Mouse (Mus musculus): ENCODE measurements around the gene Rai1. TPM values are rescaled to one million over a fixed set of nuclear protein-coding genes. Genes with fewer than 3 reads are reported as not detected.

Rai1 gene
- polyA plus RNA-seq, 1 experiment: 24.9 TPM

DNA sequence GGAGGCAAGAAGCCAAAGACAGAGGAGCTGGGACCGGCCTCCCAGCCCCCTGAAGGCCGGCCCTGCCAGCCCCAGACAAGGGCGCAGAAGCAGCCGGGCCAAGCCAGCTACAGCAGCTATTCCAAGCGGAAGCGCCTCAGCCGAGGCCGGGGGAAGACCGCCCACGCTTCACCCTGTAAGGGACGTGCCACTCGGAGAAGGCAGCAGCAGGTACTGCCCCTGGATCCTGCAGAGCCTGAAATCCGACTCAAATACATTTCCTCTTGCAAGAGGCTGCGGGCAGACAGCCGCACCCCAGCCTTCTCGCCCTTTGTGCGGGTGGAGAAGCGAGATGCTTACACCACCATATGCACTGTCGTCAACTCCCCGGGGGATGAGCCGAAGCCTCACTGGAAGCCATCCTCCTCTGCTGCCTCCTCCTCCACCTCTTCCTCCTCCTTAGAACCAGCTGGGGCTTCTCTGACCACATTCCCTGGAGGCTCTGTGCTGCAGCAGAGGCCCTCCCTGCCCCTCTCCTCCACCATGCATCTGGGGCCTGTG lies 84.8 kb downstream of the Rai1 start:
- no peaks in the 10 kb centered on the region for H3K79me2 ChIP-seq (ENCODE audit: control insufficient read depth, insufficient read depth)
- H3ac ChIP-seq (ENCODE audit: control insufficient read depth, insufficient read length, low read depth): no peak overlapping the region
- no peak overlapping the region for H3K4me3 ChIP-seq (ENCODE audit: insufficient read depth, poor library complexity, severe bottlenecking)
- TF ChIP-seq MYOG (IDR thresholded peaks at IDR 0.05; ENCODE audit: control insufficient read depth, extremely low read depth, insufficient read length) (no peak), CEBPB (IDR thresholded peaks at IDR 0.05; ENCODE audit: low read depth) (no peak), FOSL1 (IDR thresholded peaks at IDR 0.05; ENCODE audit: insufficient read depth, low read length, poor library complexity, severe bottlenecking) (no peak), MYOD1 (IDR thresholded peaks at IDR 0.05; ENCODE audit: control insufficient read depth, insufficient read length, low read depth) (no peak), CTCF (IDR thresholded peaks at IDR 0.05; ENCODE audit: control insufficient read depth, insufficient read depth, insufficient read length) (no peak), MAX (IDR thresholded peaks at IDR 0.05) (no peak), USF1 (IDR thresholded peaks at IDR 0.05; ENCODE audit: low read depth) (no peak)
- no peaks in the 10 kb centered on the region for H3K27me3 ChIP-seq (ENCODE audit: control insufficient read depth, insufficient read depth, insufficient read length)
- H3K36me3 ChIP-seq (ENCODE audit: control insufficient read depth, insufficient read depth): peaks cover 19% of the 10 kb centered on the region
- H3K79me3 ChIP-seq (ENCODE audit: low read depth): no peaks in the 10 kb centered on the region

DNA sequence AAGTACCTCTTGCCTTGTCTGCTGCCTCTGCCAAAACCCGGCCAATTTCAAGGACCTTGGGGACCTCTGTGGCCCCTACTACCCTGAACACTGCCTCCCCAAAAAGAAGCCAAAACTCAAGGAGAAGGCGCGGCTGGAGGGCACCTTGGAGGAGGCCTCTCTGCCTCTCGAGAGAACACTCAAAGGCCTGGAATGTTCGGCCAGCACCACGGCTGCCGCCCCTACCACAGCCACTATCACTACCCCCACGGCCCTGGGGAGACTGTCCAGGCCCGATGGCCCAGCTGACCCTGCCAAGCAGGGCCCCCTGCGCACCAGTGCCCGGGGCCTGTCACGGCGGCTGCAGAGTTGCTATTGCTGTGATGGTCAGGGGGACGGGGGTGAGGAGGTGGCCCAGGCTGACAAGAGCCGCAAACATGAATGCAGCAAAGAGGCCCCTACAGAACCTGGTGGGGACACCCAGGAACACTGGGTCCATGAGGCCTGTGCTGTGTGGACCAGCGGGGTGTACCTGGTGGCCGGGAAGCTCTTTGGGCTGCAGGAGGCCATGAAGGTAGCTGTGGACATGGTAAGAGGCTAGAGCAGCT lies 85.3 kb downstream of the Rai1 start:
- Histone ChIP-seq H3ac (ENCODE audit: control insufficient read depth, insufficient read length, low read depth) (no peak overlapping the region), H3K27me3 (ENCODE audit: control insufficient read depth, insufficient read depth, insufficient read length) (no peaks in the 10 kb centered on the region), H3K4me3 (ENCODE audit: insufficient read depth, poor library complexity, severe bottlenecking) (no peak overlapping the region), H3K36me3 (ENCODE audit: control insufficient read depth, insufficient read depth) (peaks cover 19% of the 10 kb centered on the region), H3K79me3 (ENCODE audit: low read depth) (no peaks in the 10 kb centered on the region), H3K79me2 (ENCODE audit: control insufficient read depth, insufficient read depth) (no peaks in the 10 kb centered on the region)
- TF ChIP-seq USF1 (IDR thresholded peaks at IDR 0.05; ENCODE audit: low read depth) (no peak), CEBPB (IDR thresholded peaks at IDR 0.05; ENCODE audit: low read depth) (no peak), MAX (IDR thresholded peaks at IDR 0.05) (no peak), MYOG (IDR thresholded peaks at IDR 0.05; ENCODE audit: control insufficient read depth, extremely low read depth, insufficient read length) (no peak), CTCF (IDR thresholded peaks at IDR 0.05; ENCODE audit: control insufficient read depth, insufficient read depth, insufficient read length) (no peak), FOSL1 (IDR thresholded peaks at IDR 0.05; ENCODE audit: insufficient read depth, low read length, poor library complexity, severe bottlenecking) (no peak), MYOD1 (IDR thresholded peaks at IDR 0.05; ENCODE audit: control insufficient read depth, insufficient read length, low read depth) (no peak)

DNA sequence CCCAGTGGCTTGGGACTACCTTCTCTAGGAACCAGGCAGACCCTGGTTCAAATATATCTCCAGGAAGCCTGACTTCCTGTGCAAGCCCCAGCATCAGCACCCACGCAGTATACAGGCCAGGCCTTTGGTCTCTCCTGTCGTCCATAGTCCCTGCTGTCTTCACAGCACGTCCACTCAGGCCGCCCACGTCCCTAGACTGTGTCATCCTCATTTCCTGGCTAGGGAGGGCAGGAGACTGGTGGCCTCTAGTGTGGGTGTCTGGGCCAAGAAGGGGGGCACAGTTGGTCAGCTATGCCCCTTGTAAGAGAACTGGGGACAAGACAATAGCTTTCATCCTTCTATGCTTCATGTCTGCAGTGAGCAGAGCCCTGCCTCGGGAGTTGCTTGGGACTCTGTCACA lies 87.7 kb downstream of the Rai1 start:
- TF ChIP-seq CTCF (IDR thresholded peaks at IDR 0.05; ENCODE audit: control insufficient read depth, insufficient read depth, insufficient read length) (no peak), MYOD1 (IDR thresholded peaks at IDR 0.05; ENCODE audit: control insufficient read depth, insufficient read length, low read depth) (no peak), USF1 (IDR thresholded peaks at IDR 0.05; ENCODE audit: low read depth) (no peak), MAX (IDR thresholded peaks at IDR 0.05) (no peak), FOSL1 (IDR thresholded peaks at IDR 0.05; ENCODE audit: insufficient read depth, low read length, poor library complexity, severe bottlenecking) (no peak), CEBPB (IDR thresholded peaks at IDR 0.05; ENCODE audit: low read depth) (no peak), MYOG (IDR thresholded peaks at IDR 0.05; ENCODE audit: control insufficient read depth, extremely low read depth, insufficient read length) (no peak)
- Histone ChIP-seq H3K79me3 (ENCODE audit: low read depth) (no peaks in the 10 kb centered on the region), H3ac (ENCODE audit: control insufficient read depth, insufficient read length, low read depth) (no peak overlapping the region), H3K36me3 (ENCODE audit: control insufficient read depth, insufficient read depth) (peaks cover 15% of the 10 kb centered on the region), H3K4me3 (ENCODE audit: insufficient read depth, poor library complexity, severe bottlenecking) (no peak overlapping the region), H3K79me2 (ENCODE audit: control insufficient read depth, insufficient read depth) (no peaks in the 10 kb centered on the region), H3K27me3 (ENCODE audit: control insufficient read depth, insufficient read depth, insufficient read length) (no peaks in the 10 kb centered on the region)

DNA sequence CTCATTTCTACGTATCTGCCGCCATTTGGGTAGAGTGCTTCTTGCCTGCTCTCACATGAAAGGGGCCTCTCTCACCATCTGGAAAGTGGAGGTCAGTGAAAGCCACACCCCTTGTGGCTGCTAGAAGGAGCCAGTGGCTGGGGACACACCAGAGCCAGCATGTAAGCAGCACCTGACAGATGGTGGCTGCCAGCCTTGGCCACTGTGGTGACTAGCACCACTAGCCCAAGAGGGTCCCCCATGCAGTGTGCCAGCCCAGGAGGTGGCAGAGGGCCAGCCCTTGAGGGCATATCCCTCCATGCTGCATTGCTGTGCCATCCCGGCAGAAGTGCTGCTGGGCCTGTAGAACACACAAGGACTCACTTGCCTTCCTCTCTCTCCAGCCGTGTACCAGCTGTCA lies 88.7 kb downstream of the Rai1 start:
- Histone ChIP-seq H3K79me2 (ENCODE audit: control insufficient read depth, insufficient read depth) (no peaks in the 10 kb centered on the region), H3K27me3 (ENCODE audit: control insufficient read depth, insufficient read depth, insufficient read length) (no peaks in the 10 kb centered on the region), H3K36me3 (ENCODE audit: control insufficient read depth, insufficient read depth) (peaks cover 24% of the 10 kb centered on the region), H3K4me3 (ENCODE audit: insufficient read depth, poor library complexity, severe bottlenecking) (no peak overlapping the region), H3K79me3 (ENCODE audit: low read depth) (no peaks in the 10 kb centered on the region), H3ac (ENCODE audit: control insufficient read depth, insufficient read length, low read depth) (no peak overlapping the region)
- no peak for TF ChIP-seq FOSL1 (IDR thresholded peaks at IDR 0.05; ENCODE audit: insufficient read depth, low read length, poor library complexity, severe bottlenecking)
- no peak for TF ChIP-seq MYOD1 (IDR thresholded peaks at IDR 0.05; ENCODE audit: control insufficient read depth, insufficient read length, low read depth)
- no peak for TF ChIP-seq MYOG (IDR thresholded peaks at IDR 0.05; ENCODE audit: control insufficient read depth, extremely low read depth, insufficient read length)
- no peak for TF ChIP-seq MAX (IDR thresholded peaks at IDR 0.05)
- no peak for TF ChIP-seq CTCF (IDR thresholded peaks at IDR 0.05; ENCODE audit: control insufficient read depth, insufficient read depth, insufficient read length)
- TF ChIP-seq CEBPB (IDR thresholded peaks at IDR 0.05; ENCODE audit: low read depth): no peak
- no peak for TF ChIP-seq USF1 (IDR thresholded peaks at IDR 0.05; ENCODE audit: low read depth)

DNA sequence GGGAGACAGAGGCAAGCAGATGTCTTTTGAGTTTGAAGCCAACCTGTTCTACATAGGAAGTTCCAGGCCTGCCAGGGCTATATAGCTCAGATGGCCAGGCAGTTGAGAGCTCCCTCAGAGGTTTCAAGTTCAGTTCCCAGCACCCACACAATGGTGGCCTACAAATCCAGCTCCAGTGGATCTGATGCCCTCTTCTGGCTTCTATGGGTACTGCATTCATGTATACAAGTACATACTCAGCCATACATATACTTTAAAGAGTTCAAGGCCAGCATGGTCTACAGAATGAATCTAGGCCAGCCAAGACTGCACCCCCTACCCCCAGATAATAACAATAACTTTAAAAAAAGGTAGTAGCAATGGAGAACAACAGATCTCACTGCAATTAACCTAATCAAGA lies 90.3 kb downstream of the Rai1 start:
- no peak overlapping the region for H3ac ChIP-seq (ENCODE audit: control insufficient read depth, insufficient read length, low read depth)
- no peak overlapping the region for H3K4me3 ChIP-seq (ENCODE audit: insufficient read depth, poor library complexity, severe bottlenecking)
- H3K36me3 ChIP-seq (ENCODE audit: control insufficient read depth, insufficient read depth): peaks cover 30% of the 10 kb centered on the region
- no peak for TF ChIP-seq MYOG (IDR thresholded peaks at IDR 0.05; ENCODE audit: control insufficient read depth, extremely low read depth, insufficient read length)
- TF ChIP-seq USF1 (IDR thresholded peaks at IDR 0.05; ENCODE audit: low read depth): no peak
- no peak for TF ChIP-seq MAX (IDR thresholded peaks at IDR 0.05)
- no peaks in the 10 kb centered on the region for H3K79me3 ChIP-seq (ENCODE audit: low read depth)
- H3K27me3 ChIP-seq (ENCODE audit: control insufficient read depth, insufficient read depth, insufficient read length): no peaks in the 10 kb centered on the region
- no peaks in the 10 kb centered on the region for H3K79me2 ChIP-seq (ENCODE audit: control insufficient read depth, insufficient read depth)

DNA sequence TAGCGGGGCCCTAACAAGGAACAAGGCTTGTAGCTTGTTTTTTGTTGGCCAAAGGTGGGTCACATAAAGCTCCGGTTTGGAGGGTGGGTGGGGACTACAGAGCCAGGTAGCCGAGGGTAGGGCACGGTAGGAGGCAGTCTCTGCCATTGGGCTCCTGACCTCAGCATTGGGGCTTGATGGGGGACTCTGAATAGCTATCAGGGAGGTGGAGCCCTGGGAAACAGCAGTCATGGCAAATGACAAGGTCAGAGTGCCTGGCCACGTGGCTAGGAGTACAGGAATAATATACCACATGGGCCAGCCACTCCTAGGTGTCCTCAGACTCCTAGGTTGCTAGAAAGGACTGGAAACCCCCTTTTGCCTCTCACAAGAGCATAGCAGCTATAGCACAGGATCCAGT lies 91.5 kb downstream of the Rai1 start:
- Histone ChIP-seq H3K4me3 (ENCODE audit: insufficient read depth, poor library complexity, severe bottlenecking) (no peak overlapping the region), H3K36me3 (ENCODE audit: control insufficient read depth, insufficient read depth) (peaks cover 37% of the 10 kb centered on the region), H3K79me3 (ENCODE audit: low read depth) (no peaks in the 10 kb centered on the region), H3K27me3 (ENCODE audit: control insufficient read depth, insufficient read depth, insufficient read length) (no peaks in the 10 kb centered on the region), H3ac (ENCODE audit: control insufficient read depth, insufficient read length, low read depth) (no peak overlapping the region), H3K79me2 (ENCODE audit: control insufficient read depth, insufficient read depth) (no peaks in the 10 kb centered on the region)
- TF ChIP-seq CTCF (IDR thresholded peaks at IDR 0.05; ENCODE audit: control insufficient read depth, insufficient read depth, insufficient read length) (no peak), MYOG (IDR thresholded peaks at IDR 0.05; ENCODE audit: control insufficient read depth, extremely low read depth, insufficient read length) (no peak), CEBPB (IDR thresholded peaks at IDR 0.05; ENCODE audit: low read depth) (no peak)
